Mouse (Mus musculus): ENCODE data around the gene Lmbr1.

GRCm38 (mm10) chr5:29244769-29245168, 133.4 kb downstream of the Lmbr1 start:
- no peak for TF ChIP-seq POLR2A (IDR thresholded peaks at IDR 0.05; ENCODE audit: control insufficient read depth, extremely low read depth, insufficient read depth, low read length, poor library complexity)
- no peak for TF ChIP-seq CTCF (IDR thresholded peaks at IDR 0.05; ENCODE audit: borderline replicate concordance, control insufficient read depth, extremely low read depth, insufficient read depth, low read length, poor library complexity)
